Mouse (Mus musculus) neural tube, embryonic 13.5 days (tissue): ENCODE results near the gene Naf1. TPM values are rescaled to one million over a fixed set of nuclear protein-coding genes. Genes with fewer than 3 reads are reported as not detected.

Experiments used
- ATAC-seq: fragments of 200-750 bp; cut with Nextera tagmentation; 2 replicates; pipeline ENCODE4 v1.8.0; 2017; ENCODE audit warnings: low read depth, mild to moderate bottlenecking, moderate TSS enrichment, moderate library complexity
- H3K27ac ChIP-seq: fragments of 300-500 bp; sonication (generic); replicated peaks from 2 replicates; pipeline ENCODE4 v1.5.1; 2015; ENCODE audit warnings: moderate library complexity, mild to moderate bottlenecking, inconsistent platforms
- H3K27me3 ChIP-seq: fragments of 300-500 bp; sonication (generic); 2 replicates; pipeline ENCODE4 v1.6.1; 2015; ENCODE audit warnings: mild to moderate bottlenecking, inconsistent platforms
- H3K36me3 ChIP-seq: fragments of 300-500 bp; sonication (generic); 2 replicates; pipeline ENCODE4 v1.6.1; 2015; ENCODE audit warnings: mild to moderate bottlenecking, inconsistent platforms
- H3K4me1 ChIP-seq: fragments of 300-500 bp; sonication (generic); replicated peaks from 2 replicates; pipeline ENCODE4 v1.6.1; 2015; ENCODE audit warnings: inconsistent platforms
- H3K4me2 ChIP-seq: fragments of 300-500 bp; sonication (generic); 2 replicates; pipeline ENCODE4 v1.6.1; 2015; ENCODE audit warnings: inconsistent platforms, mild to moderate bottlenecking, moderate library complexity
- H3K4me3 ChIP-seq: fragments of 300-500 bp; sonication (generic); 2 replicates; pipeline ENCODE4 v1.5.1; 2015; ENCODE audit warnings: mild to moderate bottlenecking, inconsistent platforms
- H3K9ac ChIP-seq: fragments of 300-500 bp; sonication (generic); 2 replicates; pipeline ENCODE4 v1.6.1; 2015; ENCODE audit warnings: moderate library complexity, mild to moderate bottlenecking, inconsistent platforms
- H3K9me3 ChIP-seq: fragments of 300-500 bp; sonication (generic); 2 replicates; pipeline ENCODE4 v1.6.1; 2016; ENCODE audit warnings: inconsistent platforms
- WGBS: fragments of 180-500 bp; shearing (Covaris S2); methylation state at CpG from one replicate; pipeline ENCODE4 v1.1.7; 2015; 5-methylcytosine and 5-hydroxymethylcytosine counted together
- polyA plus RNA-seq: library from polyadenylated mRNA; unstranded; fragments of >200 nt; fragmentation: Nextera tagmentation; extraction: Ambion mirVana; gene quantifications from 2 replicates; pipeline ENCODE4 v1.2.1, GENCODE M21; 2015

Naf1 gene
- 1.7 and 2.3 TPM in 2 replicates for polyA plus RNA-seq

GRCm38 (mm10) chr8:66860023-66860422 is at the start of gene Naf1:
Gene Naf1, plus strand, starts transcription at chr8:66860217.
- no peaks in the 10 kb centered on the region for H3K36me3 ChIP-seq
- WGBS: under 1% methylated on average over 37 of the region's 37 CpGs
- peak within 1 kb of the TSS; percentile 80 for H3K9ac ChIP-seq
- H3K4me2 ChIP-seq: peak within 1 kb of the TSS; percentile 87
- peaks cover 18% of the 10 kb centered on the region for H3K4me1 ChIP-seq
- no peaks in the 10 kb centered on the region for H3K9me3 ChIP-seq
- peak; percentile 99 for ATAC-seq
- no peaks in the 10 kb centered on the region for H3K27me3 ChIP-seq
- H3K4me3 ChIP-seq: peak within 1 kb of the TSS; percentile 89
- peak within 1 kb of the TSS; percentile 74; the same call in 1 of the 2 replicates for H3K27ac ChIP-seq

- Histone ChIP-seq H3K27ac (no peak overlapping the region), H3K27me3 (no peaks in the 10 kb centered on the region), H3K4me1 (peaks cover 18% of the 10 kb centered on the region), H3K9ac (peak overlapping the region; percentile 80), H3K4me2 (peak overlapping the region; percentile 87), H3K36me3 (no peaks in the 10 kb centered on the region), H3K9me3 (no peaks in the 10 kb centered on the region), H3K4me3 (peak overlapping the region; percentile 89)
- peak; percentile 56 for ATAC-seq
- under 1% methylated on average over 45 of the region's 46 CpGs for WGBS
Observed at GRCm38 (mm10) chr8:66860921-66861588, 1.0 kb downstream of the Naf1 start.

- ATAC-seq: no peak
- peak overlapping the region; percentile 80 for H3K9ac ChIP-seq
- H3K27me3 ChIP-seq: no peaks in the 10 kb centered on the region
Observed at GRCm38 (mm10) chr8:66861589-66862500, 1.8 kb downstream of the Naf1 start.

GRCm38 (mm10) chr8:66863761-66864160 is 3.7 kb downstream of the Naf1 start:
- no peak for ATAC-seq
- 96% methylated on average over 3 of the region's 3 CpGs for WGBS
- Histone ChIP-seq H3K27ac (no peak overlapping the region), H3K4me3 (no peak overlapping the region), H3K4me1 (peaks cover 18% of the 10 kb centered on the region), H3K9me3 (no peaks in the 10 kb centered on the region), H3K4me2 (no peak overlapping the region), H3K36me3 (peaks cover 6% of the 10 kb centered on the region; the same call in 1 of the 2 replicates), H3K27me3 (no peaks in the 10 kb centered on the region), H3K9ac (no peak overlapping the region)

More at GRCm38 (mm10) chr8:66861589-66862500, 1.8 kb downstream of the Naf1 start:
- H3K4me2 ChIP-seq: peak overlapping the region; percentile 87
- no peaks in the 10 kb centered on the region for H3K9me3 ChIP-seq
- WGBS: 59% methylated on average over 5 of the region's 5 CpGs
- peaks cover 18% of the 10 kb centered on the region for H3K4me1 ChIP-seq
- H3K36me3 ChIP-seq: peaks cover 3% of the 10 kb centered on the region; the same call in 1 of the 2 replicates
- H3K4me3 ChIP-seq: peak overlapping the region; percentile 89
- no peak overlapping the region for H3K27ac ChIP-seq

GRCm38 (mm10) chr8:66865120-66865519 is 5.1 kb downstream of the Naf1 start:
- Histone ChIP-seq H3K9me3 (no peaks in the 10 kb centered on the region), H3K4me3 (no peak overlapping the region), H3K4me1 (peaks cover 18% of the 10 kb centered on the region), H3K4me2 (no peak overlapping the region), H3K9ac (no peak overlapping the region), H3K27ac (no peak overlapping the region), H3K36me3 (peaks cover 6% of the 10 kb centered on the region; the same call in 1 of the 2 replicates), H3K27me3 (no peaks in the 10 kb centered on the region)
- ATAC-seq: no peak
- 45% methylated on average over 1 of the region's 1 CpGs for WGBS

- ATAC-seq: no peak
- WGBS: 69% methylated on average over 3 of the region's 3 CpGs
- no peak overlapping the region for H3K4me3 ChIP-seq
Observed at GRCm38 (mm10) chr8:66867679-66868078, 7.7 kb downstream of the Naf1 start.

GRCm38 (mm10) chr8:66869211-66869932 is 9.4 kb downstream of the Naf1 start:
- Histone ChIP-seq H3K9ac (no peak overlapping the region), H3K27me3 (no peaks in the 10 kb centered on the region), H3K9me3 (no peaks in the 10 kb centered on the region), H3K4me1 (no peaks in the 10 kb centered on the region), H3K27ac (no peak overlapping the region), H3K4me2 (no peak overlapping the region), H3K4me3 (no peak overlapping the region), H3K36me3 (peaks cover 6% of the 10 kb centered on the region; the same call in 1 of the 2 replicates)
- ATAC-seq: no peak
- WGBS: 35% methylated on average over 1 of the region's 1 CpGs

More at GRCm38 (mm10) chr8:66867679-66868078, 7.7 kb downstream of the Naf1 start:
- H3K27ac ChIP-seq: no peak overlapping the region
- H3K9me3 ChIP-seq: no peaks in the 10 kb centered on the region
- H3K4me2 ChIP-seq: no peak overlapping the region
- H3K9ac ChIP-seq: no peak overlapping the region
- H3K27me3 ChIP-seq: no peaks in the 10 kb centered on the region
- no peaks in the 10 kb centered on the region for H3K4me1 ChIP-seq
- H3K36me3 ChIP-seq: peaks cover 6% of the 10 kb centered on the region; the same call in 1 of the 2 replicates

GRCm38 (mm10) chr8:66883866-66884265 is 23.8 kb downstream of the Naf1 start:
- Histone ChIP-seq H3K4me2 (no peak overlapping the region), H3K27me3 (no peaks in the 10 kb centered on the region), H3K9ac (no peak overlapping the region), H3K27ac (no peak overlapping the region), H3K4me3 (no peak overlapping the region), H3K36me3 (0 out of 2 replicates have a peak, but pooled peaks cover 2% of the 10 kb centered on the region), H3K9me3 (no peaks in the 10 kb centered on the region), H3K4me1 (no peaks in the 10 kb centered on the region)
- no peak for ATAC-seq
- 66% methylated on average over 1 of the region's 1 CpGs for WGBS

- H3K9me3 ChIP-seq: no peaks in the 10 kb centered on the region
- no peak overlapping the region for H3K4me3 ChIP-seq
- no peaks in the 10 kb centered on the region for H3K27me3 ChIP-seq
- ATAC-seq: no peak
- H3K9ac ChIP-seq: no peak overlapping the region
- H3K4me2 ChIP-seq: no peak overlapping the region
- 85% methylated on average over 2 of the region's 2 CpGs for WGBS
- no peak overlapping the region for H3K27ac ChIP-seq
- H3K4me1 ChIP-seq: no peaks in the 10 kb centered on the region
- 0 out of 2 replicates have a peak, but pooled peaks cover 6% of the 10 kb centered on the region for H3K36me3 ChIP-seq
Observed at GRCm38 (mm10) chr8:66891879-66892278, 31.9 kb downstream of the Naf1 start.

- H3K4me1 ChIP-seq: no peaks in the 10 kb centered on the region; the same call in 1 of the 2 replicates
- no peak overlapping the region for H3K27ac ChIP-seq
- no peak for ATAC-seq
- no peak overlapping the region for H3K9ac ChIP-seq
- H3K9me3 ChIP-seq: no peaks in the 10 kb centered on the region
- no peak overlapping the region for H3K4me3 ChIP-seq
- H3K27me3 ChIP-seq: no peaks in the 10 kb centered on the region
- 76% methylated on average over 2 of the region's 2 CpGs for WGBS
- H3K36me3 ChIP-seq: no peaks in the 10 kb centered on the region
- no peak overlapping the region for H3K4me2 ChIP-seq
Observed at GRCm38 (mm10) chr8:66905000-66905399, 45.0 kb downstream of the Naf1 start.

GRCm38 (mm10) chr8:66905557-66905956 is 45.5 kb downstream of the Naf1 start:
- H3K9ac ChIP-seq: no peak overlapping the region
- no peak overlapping the region for H3K4me2 ChIP-seq
- no peak overlapping the region for H3K4me3 ChIP-seq
- 90% methylated on average over 4 of the region's 4 CpGs for WGBS
- no peak for ATAC-seq
- H3K9me3 ChIP-seq: no peaks in the 10 kb centered on the region
- H3K36me3 ChIP-seq: no peaks in the 10 kb centered on the region
- peaks cover under 1% of the 10 kb centered on the region for H3K4me1 ChIP-seq
- no peaks in the 10 kb centered on the region for H3K27me3 ChIP-seq
- no peak overlapping the region for H3K27ac ChIP-seq
